Comparison of ENCODE assay signal across 9 mouse cellular contexts in the genomic region with DNA sequence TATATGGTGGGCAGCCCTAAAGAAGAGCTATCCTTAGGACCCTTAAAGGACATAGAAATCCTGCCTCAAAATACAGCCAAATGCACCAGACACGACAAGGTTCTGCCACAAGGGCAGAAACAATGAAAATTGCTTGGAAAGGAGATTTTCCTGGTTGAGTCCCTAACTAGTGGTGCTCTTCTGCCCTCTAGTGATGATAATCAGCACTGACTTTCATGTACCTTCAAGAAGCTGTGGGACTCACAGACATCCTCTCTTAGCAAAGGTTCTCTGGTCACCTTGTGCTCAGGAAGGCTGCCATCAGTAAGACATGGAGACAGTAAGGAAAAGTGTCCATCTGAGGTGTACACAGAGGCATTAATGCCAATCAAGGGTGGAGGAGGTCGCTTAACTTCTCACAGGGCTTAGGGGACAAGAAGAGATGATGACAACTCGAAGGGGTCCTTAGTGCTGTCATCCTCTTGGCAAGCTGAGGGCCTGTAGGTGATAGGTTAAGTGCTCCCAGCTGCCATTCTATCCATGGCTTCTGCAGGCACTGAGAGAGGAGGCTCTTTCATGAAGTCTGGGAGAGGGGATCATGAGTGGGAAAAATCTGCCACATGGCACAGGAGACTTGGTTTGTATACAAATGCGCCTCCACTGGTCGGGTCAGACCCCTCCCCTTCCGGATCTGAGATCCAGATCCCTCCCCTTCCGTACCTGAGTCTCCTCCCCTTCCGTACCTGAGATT.
DNase-seq lines count a peak whose midpoint lies in the region; ATAC-seq and TF ChIP-seq lines count a peak whose summit lies in the region.
"Had no signal": no experiment of that assay in that cellular context is flagged by ENCODE, and none has a peak within 500 bp of the region (broad histone marks: within the 10 kb centered on the region; RNA-seq: fewer than 3 reads in every experiment).

No protein-coding gene starts in this region.

- peak overlapping the region; percentile 15; the same call in 1 of the 2 replicates for H3K9ac ChIP-seq in embryonic facial prominence, embryonic 14.5 days (ENCODE audit: low read depth, low read length)

- H3K4me2 ChIP-seq in embryonic facial prominence, embryonic 14.5 days (ENCODE audit: low read depth, low read length), result no peak overlapping the region

- no peak overlapping the region for H3K4me3 ChIP-seq in embryonic facial prominence, embryonic 14.5 days (ENCODE audit: low read depth, low read length)
- H3K4me3 ChIP-seq: megakaryocyte, embryonic 14.5 days had no signal

- in situ Hi-C loops in Patski (cut with MboI; ENCODE audit: low pct_unique_long_range_greater_than_20kb), result loop anchor here (5.0 to 25.0 kb wide), 4 partner anchors 342 to 1967 kb away; a partner anchor contains a TSS

- TF ChIP-seq CTCF in Patski (IDR thresholded peaks at IDR 0.05), result peak; percentile 79

- H3K27me3 ChIP-seq in Patski, result no peaks in the 10 kb centered on the region
- no peaks in the 10 kb centered on the region for H3K27me3 ChIP-seq in embryonic facial prominence, embryonic 14.5 days (replicated peaks; ENCODE audit: control insufficient read depth, insufficient read depth, low read length)
- H3K27me3 ChIP-seq in splenic B cell, adult 2 months (ENCODE audit: control insufficient read depth, insufficient read depth, low read length, poor library complexity, severe bottlenecking), result no peaks in the 10 kb centered on the region; the same call in 1 of the 2 replicates
- H3K27me3 ChIP-seq: megakaryocyte, embryonic 14.5 days had no signal

- no peak overlapping the region for H3K27ac ChIP-seq in embryonic facial prominence, embryonic 14.5 days (replicated peaks; ENCODE audit: low read depth, low read length)

- intact Hi-C loops in left cerebral cortex, postnatal 36 days (cut with DNase I), result loop anchor here (2.0 to 10.0 kb wide), 4 partner anchors 240 to 702 kb away; a partner anchor contains a TSS

- H3K36me3 ChIP-seq in embryonic facial prominence, embryonic 14.5 days (ENCODE audit: control insufficient read depth, insufficient read depth, low read length), result no peaks in the 10 kb centered on the region
- H3K36me3 ChIP-seq in splenic B cell, adult 2 months (ENCODE audit: control insufficient read depth, insufficient read depth, low read length, poor library complexity, severe bottlenecking), result no peaks in the 10 kb centered on the region

- 49% methylated on average over 8 of the region's 8 CpGs for WGBS in embryonic facial prominence, embryonic 14.5 days

- peak; percentile 63 for DNase-seq in left cerebral cortex, adult 11 months (ENCODE audit: low spot score)
- no peak for DNase-seq in left cerebral cortex, postnatal 36 days (ENCODE audit: low spot score in 2 of 2)
- no peak for DNase-seq in Patski (ENCODE audit: low read depth, low spot score)
- DNase-seq in embryonic facial prominence, embryonic 14.5 days (ENCODE audit: low spot score), result peak; percentile 91
- DNase-seq in lung, postnatal 10 days, result peak; percentile 67
- peak; percentile 32 for DNase-seq in splenic B cell, adult 2 months (ENCODE audit: low read depth, low spot score)
- DNase-seq in natural killer cell, adult 2 months (ENCODE audit: low spot score in 2 of 2), result no peak

- H3K9me3 ChIP-seq in embryonic facial prominence, embryonic 14.5 days (ENCODE audit: control insufficient read depth, low read length), result no peaks in the 10 kb centered on the region
- H3K9me3 ChIP-seq: megakaryocyte, embryonic 14.5 days had no signal

- POLR2A ChIA-PET in Patski (lab: Charles Lee), result no interaction called here

- peaks cover 15% of the 10 kb centered on the region for H3K4me1 ChIP-seq in embryonic facial prominence, embryonic 14.5 days (ENCODE audit: control insufficient read depth, insufficient read depth, low read length)
- H3K4me1 ChIP-seq: megakaryocyte, embryonic 14.5 days had no signal

- CTCF ChIA-PET in Patski (lab: Charles Lee), result interaction anchor here (0.7 to 3.5 kb wide), 8 partner anchors 10 to 701 kb away, joined by 3 to 18 read pairs (median 4); no protein-coding TSS in a partner anchor

- no peak for ATAC-seq in Patski
- peak; percentile 62; the same call in 1 of the 2 replicates for ATAC-seq in embryonic facial prominence, embryonic 14.5 days (ENCODE audit: low read depth)
- ATAC-seq in inflammation-experienced regulatory T-cells, adult 6 months, result peak; percentile 53

Comparison
In these comparisons a context has a peak if more than half of its experiments do, and no peak if none do; other contexts are left out.
1. DNase-seq: peak in left cerebral cortex, adult 11 months (single experiment), embryonic facial prominence, embryonic 14.5 days (single experiment), lung, postnatal 10 days (single experiment) and splenic B cell, adult 2 months (single experiment); none in left cerebral cortex, postnatal 36 days (0 of 2), Patski (single experiment) and natural killer cell, adult 2 months (0 of 2).